Mouse (Mus musculus): ENCODE results near the gene Chrm2.

Chrm2 gene

GRCm38 (mm10) chr6:36387612-36388400 lies at the start of gene Chrm2:
Gene Chrm2, plus strand, starts transcription at chr6:36388084.
- DNase-seq, result peak; percentile 47

- no peak for DNase-seq
These were observed 13.9 kb upstream of the Chrm2 start for GRCm38 (mm10) chr6:36373983-36374382.

- DNase-seq, result no peak
These were observed 9.9 kb upstream of the Chrm2 start for GRCm38 (mm10) chr6:36377936-36378335.

GRCm38 (mm10) chr6:36384102-36384501 lies 3.8 kb upstream of the Chrm2 start:
- no peak for DNase-seq

- DNase-seq, result peak; percentile 18
These were observed 746 bp downstream of the Chrm2 start for GRCm38 (mm10) chr6:36388401-36389259.

GRCm38 (mm10) chr6:36389260-36389965 lies 1.5 kb downstream of the Chrm2 start:
- DNase-seq, result peak; percentile 8

- DNase-seq, result no peak
These were observed 5.8 kb downstream of the Chrm2 start for GRCm38 (mm10) chr6:36393705-36394104.

- no peak for DNase-seq
These were observed 17.3 kb downstream of the Chrm2 start for GRCm38 (mm10) chr6:36405139-36405538.

GRCm38 (mm10) chr6:36409016-36409415 lies 21.1 kb downstream of the Chrm2 start:
- DNase-seq, result no peak

- DNase-seq, result peak; percentile 53
These were observed 22.2 kb downstream of the Chrm2 start for GRCm38 (mm10) chr6:36410057-36410456.

- no peak for DNase-seq
These were observed 31.8 kb downstream of the Chrm2 start for GRCm38 (mm10) chr6:36419716-36420115.

GRCm38 (mm10) chr6:36437964-36438363 lies 50.1 kb downstream of the Chrm2 start:
- peak; percentile 77 for DNase-seq

- no peak for DNase-seq
These were observed 51.3 kb downstream of the Chrm2 start for GRCm38 (mm10) chr6:36439218-36439617.

- no peak for DNase-seq
These were observed 63.6 kb downstream of the Chrm2 start for GRCm38 (mm10) chr6:36451480-36451879.

GRCm38 (mm10) chr6:36455071-36455470 lies 67.2 kb downstream of the Chrm2 start:
- no peak for DNase-seq

GRCm38 (mm10) chr6:36457015-36457414 lies 69.1 kb downstream of the Chrm2 start:
- DNase-seq, result no peak

GRCm38 (mm10) chr6:36464008-36464407 lies 76.1 kb downstream of the Chrm2 start:
- peak; percentile 44 for DNase-seq

- no peak for DNase-seq
These were observed 96.3 kb downstream of the Chrm2 start for GRCm38 (mm10) chr6:36484132-36484665.

- DNase-seq, result no peak
These were observed 119.3 kb downstream of the Chrm2 start for GRCm38 (mm10) chr6:36507008-36507663.

GRCm38 (mm10) chr6:36507946-36508345 lies 120.1 kb downstream of the Chrm2 start:
- DNase-seq, result peak; percentile 32

GRCm38 (mm10) chr6:36508469-36508868 lies 120.6 kb downstream of the Chrm2 start:
- no peak for DNase-seq

GRCm38 (mm10) chr6:36516508-36516907 lies 128.6 kb downstream of the Chrm2 start:
- DNase-seq, result no peak
